Mouse (Mus musculus): ENCODE measurements at regions not wholly inside any gene's neighbourhood (a gene's known extent, or its start where the extent isn't known, plus 50 kb on each side); places are given as distances from the start of the nearest gene placed in this dataset.

DNA sequence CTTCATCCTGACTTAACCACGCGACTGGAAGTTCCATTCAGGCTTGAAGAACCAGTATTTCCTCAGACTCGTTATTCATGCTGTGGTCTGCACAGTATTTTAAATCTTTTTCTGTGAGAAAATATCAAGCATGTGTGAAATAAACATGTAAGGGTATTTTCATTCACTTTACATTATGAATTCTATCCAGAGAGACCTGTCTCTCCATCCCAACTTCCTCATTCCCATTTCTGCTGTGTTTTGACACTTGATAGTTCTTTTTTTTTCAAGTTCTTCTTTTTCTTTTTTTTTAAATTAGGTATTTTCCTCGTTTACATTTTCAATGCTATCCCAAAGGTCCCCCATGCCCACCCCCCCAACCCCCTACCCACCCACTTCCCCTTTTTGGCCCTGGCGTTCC lies 919.4 kb downstream of the Tbl1xr1 start:
- TF ChIP-seq POLR2A (IDR thresholded peaks at IDR 0.05; ENCODE audit: extremely low read depth, insufficient read depth, low read length) (no peak), CTCF (IDR thresholded peaks at IDR 0.05; ENCODE audit: low read depth, low read length) (no peak)

Measured in liver, adult 2 months (tissue).